Mouse (Mus musculus) gastrocnemius, postnatal 36 days (tissue): ENCODE results near the gene Trim38. TPM values are rescaled to one million over a fixed set of nuclear protein-coding genes. Genes with fewer than 3 reads are reported as not detected.
A peak's percentile ranks its signal among the peaks of the same experiment; 100 is the strongest.

Source experiments
- DNase-seq, 2 experiments: peaks; one replicate each; pipeline ENCODE4 v3.0.0; 2022
- intact Hi-C: fragments of 180-260 bp; cut with DNase I; formaldehyde crosslinking; loops from one replicate; pipeline ENCODE4 v1.15.1; 2025
- microRNA-seq, 2 experiments: library from miRNA; unstranded; fragments of <30 nt; microRNA quantifications; one replicate each; pipeline ENCODE4 v1.2.0; 2021
- total RNA-seq, 2 experiments: library from RNA; stranded (reverse); gene quantifications; 2 replicates each; pipeline ENCODE4 v1.2.3; 2021

Trim38 gene
- total RNA-seq, 2 experiments from 2014 or later = not detected

GRCm38 (mm10) chr13:23816148-23816547 lies 46.4 kb downstream of the Trim38 start:
- intact Hi-C loops = no loop called here
- DNase-seq = no peak

GRCm38 (mm10) chr13:23820179-23820940 lies 50.6 kb downstream of the Trim38 start:
- intact Hi-C loops = no loop called here
- no peak for DNase-seq

- no peak for DNase-seq
- intact Hi-C loops = no loop called here
These were observed 52.5 kb downstream of the Trim38 start for GRCm38 (mm10) chr13:23822213-23822612.

GRCm38 (mm10) chr13:23826606-23827005 lies 56.9 kb downstream of the Trim38 start:
- no peak for DNase-seq
- intact Hi-C loops = no loop called here

GRCm38 (mm10) chr13:23833053-23833452 lies 63.3 kb downstream of the Trim38 start:
- intact Hi-C loops = loop anchor here (2.0 to 5.0 kb wide), 2 partner anchors 118 to 449 kb away; partner anchors contain the start of gene Carmil1
- peak in 1 of 2 experiments; percentile 8 for DNase-seq

GRCm38 (mm10) chr13:23834836-23835235 lies 65.1 kb downstream of the Trim38 start:
- no peak for DNase-seq
- intact Hi-C loops = loop anchor here (5.0 kb wide), 1 partner anchor 447 kb away; the partner anchor contains the start of gene Carmil1

- intact Hi-C loops = no loop called here
- DNase-seq = no peak
These were observed 66.9 kb downstream of the Trim38 start for GRCm38 (mm10) chr13:23836630-23837029.

- intact Hi-C loops = no loop called here
- no peak for DNase-seq
These were observed 69.6 kb downstream of the Trim38 start, which contains the start of gene Slc17a3 for GRCm38 (mm10) chr13:23839308-23839707. TSS of gene Slc17a3 (plus strand) at chr13:23839434.

Small RNA genes within 50 kb of the gene (microRNA-seq; reads per million reads assigned to microRNA genes)
- gene Gm44314 (0 reads per million in 2 experiments), gene Gm44484 (0 reads per million in 2 experiments)

Other genes with a start within 250 kb of the Trim38 start
- 100 to 1,000 TPM; 130 to 153 TPM for gene Hist1h4h, start 238.9 kb upstream of the Trim38 start, total RNA-seq
- 10 to 100 TPM in 1 of 2 experiments, 1 to 10 TPM in 1; 7.7 to 11.5 TPM for gene Hist1h2af, start 236.0 kb upstream of the Trim38 start, total RNA-seq
- 1 to 10 TPM; 2.8 to 5.0 TPM for gene Hist1h3g, start 234.5 kb upstream of the Trim38 start, total RNA-seq
- gene Hist1h2bh, start 226.5 kb upstream of the Trim38 start, total RNA-seq = 1 to 10 TPM; 1.7 to 2.1 TPM
- 1 to 10 TPM; 5.5 to 6.4 TPM for gene Hist1h3f, start 225.9 kb upstream of the Trim38 start, total RNA-seq
- gene Hist1h4f, start 218.3 kb upstream of the Trim38 start, total RNA-seq = 10 to 100 TPM; 12.5 to 22.4 TPM
- 1 to 10 TPM; 1.6 to 2.0 TPM for gene Hist1h1d, start 216.7 kb upstream of the Trim38 start, total RNA-seq
- gene Hist1h3e, start 207.5 kb upstream of the Trim38 start, total RNA-seq = 10 to 100 TPM; 11.9 to 17.0 TPM
- 1 to 10 TPM; 1.6 to 2.8 TPM for gene Hist1h2ae, start 198.7 kb upstream of the Trim38 start, total RNA-seq
- gene Hist1h2bg, start 198.5 kb upstream of the Trim38 start, total RNA-seq = 10 to 100 TPM; 15.3 to 21.1 TPM
- gene Hist1h2bf, start 195.7 kb upstream of the Trim38 start, total RNA-seq = 1 to 10 TPM; 7.5 to 8.5 TPM
- gene Hist1h2ad, start 195.5 kb upstream of the Trim38 start, total RNA-seq = 1 to 10 TPM; 1.2 to 2.2 TPM
- 1 to 10 TPM; 2.8 to 4.8 TPM for gene Hist1h3d, start 194.2 kb upstream of the Trim38 start, total RNA-seq
- gene Hist1h4d, start 188.3 kb upstream of the Trim38 start, total RNA-seq = 10 to 100 TPM; 39.6 to 39.7 TPM
- gene Hist1h2be, start 148.8 kb upstream of the Trim38 start, total RNA-seq = 10 to 100 TPM; 16.6 to 18.7 TPM
- 10 to 100 TPM; 42.9 to 50.8 TPM for gene Hist1h1e, start 147.4 kb upstream of the Trim38 start, total RNA-seq
- gene Hist1h2ac, start 86.0 kb upstream of the Trim38 start, total RNA-seq = 1 to 10 TPM; 1.3 to 1.4 TPM
- 10 to 100 TPM; 65.6 to 72.3 TPM for gene Hist1h2bc, start 85.7 kb upstream of the Trim38 start, total RNA-seq
- gene Hist1h1t, start 74.1 kb upstream of the Trim38 start, total RNA-seq = not detected
- gene Hist1h4c, start 71.5 kb upstream of the Trim38 start, total RNA-seq = 10 to 100 TPM; 62.8 to 75.7 TPM
- 10 to 100 TPM; 17.6 to 27.0 TPM for gene Hfe, start 59.1 kb upstream of the Trim38 start, total RNA-seq
- gene Hist1h1c, start 31.1 kb upstream of the Trim38 start, total RNA-seq = 100 to 1,000 TPM; 188 to 225 TPM
- 1 to 10 TPM; 4.5 to 4.6 TPM for gene Hist1h3c, start 24.3 kb upstream of the Trim38 start, total RNA-seq
- gene Hist1h2bb, start 23.2 kb upstream of the Trim38 start, total RNA-seq = 1 to 10 TPM; 5.1 to 7.0 TPM
- 10 to 100 TPM in 1 of 2 experiments, 1 to 10 TPM in 1; 9.4 to 10.3 TPM for gene Hist1h2ab, start 18.8 kb upstream of the Trim38 start, total RNA-seq
- gene Hist1h3b, start 17.6 kb upstream of the Trim38 start, total RNA-seq = 10 to 100 TPM; 14.2 to 14.3 TPM
- gene Hist1h4b, start 12.9 kb upstream of the Trim38 start, total RNA-seq = 1 to 10 TPM; 5.8 to 8.4 TPM
- gene Hist1h4a, start 8.7 kb upstream of the Trim38 start, total RNA-seq = 1 to 10 TPM; 6.4 to 7.2 TPM
- 10 to 100 TPM in 1 of 2 experiments, 1 to 10 TPM in 1; 9.9 to 14.4 TPM for gene Hist1h3a, start 7.5 kb upstream of the Trim38 start, total RNA-seq
- gene Hist1h1a, start 6.2 kb upstream of the Trim38 start, total RNA-seq = 1 to 10 TPM; 5.6 to 7.4 TPM
- gene Slc17a2, start 37.1 kb downstream of the Trim38 start, total RNA-seq = not detected
- not detected for gene Slc17a3, start 69.5 kb downstream of the Trim38 start, total RNA-seq
- not detected for gene Slc17a1, start 97.8 kb downstream of the Trim38 start, total RNA-seq
- not detected for gene Slc17a4, start 145.1 kb downstream of the Trim38 start, total RNA-seq
- not detected for gene Hist1h2ba, start 164.2 kb downstream of the Trim38 start, total RNA-seq
- gene Hist1h2aa, start 164.5 kb downstream of the Trim38 start, total RNA-seq = not detected
- not detected for gene Scgn, start 221.3 kb downstream of the Trim38 start, total RNA-seq